Mouse (Mus musculus) lung, embryonic 16.5 days (tissue): ENCODE data around the gene Snrpn. TPM values are rescaled to one million over a fixed set of nuclear protein-coding genes. Genes with fewer than 3 reads are reported as not detected.

Experiments used
- polyA plus RNA-seq: library from polyadenylated mRNA; unstranded; fragments of >200 nt; fragmentation: Nextera tagmentation; extraction: Ambion mirVana; gene quantifications from 2 replicates; pipeline ENCODE4 v1.2.1, GENCODE M21; 2015

Gene Snrpn
- polyA plus RNA-seq, 1 experiment from 2014 or later: 28.5 TPM

Other genes with a start within 250 kb of the Snrpn start
- gene Snurf, start 135.2 kb downstream of the Snrpn start, polyA plus RNA-seq: 15.5 and 31.7 TPM in 2 replicates
- 0.18 and 0.43 TPM in 2 replicates for gene Gm38393, start 135.2 kb downstream of the Snrpn start, polyA plus RNA-seq